Mouse (Mus musculus): Measurements from ENCODE around the gene Tmem63c. TPM values are rescaled to one million over a fixed set of nuclear protein-coding genes. Genes with fewer than 3 reads are reported as not detected.
A peak's percentile ranks its signal among the peaks of the same experiment; 100 is the strongest.

The Tmem63c gene
- polyA plus RNA-seq, 1 experiment from 2014 or later = 0.13 TPM

GRCm38 (mm10) chr12:87093249-87093648, 72.1 kb downstream of the Tmem63c start:
- Histone ChIP-seq H3K4me3 (ENCODE audit: low read length) (no peak overlapping the region), H3K36me3 (ENCODE audit: control insufficient read depth, insufficient read depth, low read length) (no peaks in the 10 kb centered on the region), H3K9me3 (ENCODE audit: control insufficient read depth, low read length) (no peaks in the 10 kb centered on the region), H3K27ac (ENCODE audit: low read length) (no peak overlapping the region), H3K4me1 (replicated peaks; ENCODE audit: control insufficient read depth, insufficient read depth, low read length) (no peaks in the 10 kb centered on the region), H3K27me3 (ENCODE audit: control insufficient read depth, insufficient read depth, low read depth, low read length) (no peaks in the 10 kb centered on the region), H3K9ac (ENCODE audit: low read length) (no peak overlapping the region), H3K4me2 (ENCODE audit: low read depth, low read length) (no peak overlapping the region)
- ATAC-seq (ENCODE audit: low read depth) = no peak
- 64% methylated on average over 4 of the region's 4 CpGs for WGBS

- H3K27ac ChIP-seq (ENCODE audit: low read length) = no peak overlapping the region
- H3K4me1 ChIP-seq (replicated peaks; ENCODE audit: control insufficient read depth, insufficient read depth, low read length) = no peaks in the 10 kb centered on the region
- 49% methylated on average over 6 of the region's 6 CpGs for WGBS
- ATAC-seq (ENCODE audit: low read depth) = no peak
- no peak overlapping the region for H3K4me2 ChIP-seq (ENCODE audit: low read depth, low read length)
- no peaks in the 10 kb centered on the region for H3K9me3 ChIP-seq (ENCODE audit: control insufficient read depth, low read length)
- H3K9ac ChIP-seq (ENCODE audit: low read length) = no peak overlapping the region
- H3K36me3 ChIP-seq (ENCODE audit: control insufficient read depth, insufficient read depth, low read length) = no peaks in the 10 kb centered on the region
- H3K4me3 ChIP-seq (ENCODE audit: low read length) = no peak overlapping the region
- no peaks in the 10 kb centered on the region for H3K27me3 ChIP-seq (ENCODE audit: control insufficient read depth, insufficient read depth, low read depth, low read length)
These were observed 72.5 kb downstream of the Tmem63c start for GRCm38 (mm10) chr12:87093671-87094070.

- ATAC-seq (ENCODE audit: low read depth) = peak; percentile 47; the same call in 1 of the 2 replicates
- no peaks in the 10 kb centered on the region for H3K36me3 ChIP-seq (ENCODE audit: control insufficient read depth, insufficient read depth, low read length)
- WGBS = 67% methylated on average over 4 of the region's 4 CpGs
- H3K27me3 ChIP-seq (ENCODE audit: control insufficient read depth, insufficient read depth, low read depth, low read length) = peaks cover 21% of the 10 kb centered on the region
- H3K27ac ChIP-seq (ENCODE audit: low read length) = no peak overlapping the region
- H3K9ac ChIP-seq (ENCODE audit: low read length) = no peak overlapping the region
- H3K4me1 ChIP-seq (replicated peaks; ENCODE audit: control insufficient read depth, insufficient read depth, low read length) = no peaks in the 10 kb centered on the region; the same call in 1 of the 2 replicates
- no peaks in the 10 kb centered on the region for H3K9me3 ChIP-seq (ENCODE audit: control insufficient read depth, low read length)
- H3K4me2 ChIP-seq (ENCODE audit: low read depth, low read length) = no peak overlapping the region
- H3K4me3 ChIP-seq (ENCODE audit: low read length) = no peak overlapping the region
These were observed 79.2 kb downstream of the Tmem63c start for GRCm38 (mm10) chr12:87100331-87100730.

- ATAC-seq (ENCODE audit: low read depth) = 0 out of 2 replicates have a peak, but pooled peaks have one; percentile 26
- H3K27me3 ChIP-seq (ENCODE audit: control insufficient read depth, insufficient read depth, low read depth, low read length) = peaks cover 21% of the 10 kb centered on the region
- H3K9ac ChIP-seq (ENCODE audit: low read length) = no peak within 1 kb of the TSS
- no peaks in the 10 kb centered on the region for H3K9me3 ChIP-seq (ENCODE audit: control insufficient read depth, low read length)
- 3% methylated on average over 28 of the region's 32 CpGs for WGBS
- H3K27ac ChIP-seq (ENCODE audit: low read length) = no peak within 1 kb of the TSS
- peak within 1 kb of the TSS; percentile 55 for H3K4me2 ChIP-seq (ENCODE audit: low read depth, low read length)
- peak within 1 kb of the TSS; percentile 33 for H3K4me3 ChIP-seq (ENCODE audit: low read length)
- no peaks in the 10 kb centered on the region; the same call in 1 of the 2 replicates for H3K4me1 ChIP-seq (replicated peaks; ENCODE audit: control insufficient read depth, insufficient read depth, low read length)
- no peaks in the 10 kb centered on the region for H3K36me3 ChIP-seq (ENCODE audit: control insufficient read depth, insufficient read depth, low read length)
These were observed 81.1 kb downstream of the Tmem63c start, which contains the start of gene Ngb for GRCm38 (mm10) chr12:87102165-87102631. TSS of gene Ngb (minus strand) at chr12:87102539.

GRCm38 (mm10) chr12:87103471-87103870, 82.3 kb downstream of the Tmem63c start:
- H3K27ac ChIP-seq (ENCODE audit: low read length) = no peak overlapping the region
- H3K4me2 ChIP-seq (ENCODE audit: low read depth, low read length) = no peak overlapping the region
- no peaks in the 10 kb centered on the region for H3K9me3 ChIP-seq (ENCODE audit: control insufficient read depth, low read length)
- ATAC-seq (ENCODE audit: low read depth) = no peak
- no peak overlapping the region for H3K4me3 ChIP-seq (ENCODE audit: low read length)
- H3K27me3 ChIP-seq (ENCODE audit: control insufficient read depth, insufficient read depth, low read depth, low read length) = peaks cover 21% of the 10 kb centered on the region
- H3K36me3 ChIP-seq (ENCODE audit: control insufficient read depth, insufficient read depth, low read length) = no peaks in the 10 kb centered on the region
- H3K4me1 ChIP-seq (replicated peaks; ENCODE audit: control insufficient read depth, insufficient read depth, low read length) = no peaks in the 10 kb centered on the region; the same call in 1 of the 2 replicates
- no peak overlapping the region for H3K9ac ChIP-seq (ENCODE audit: low read length)
- 84% methylated on average over 4 of the region's 4 CpGs for WGBS

- no peak overlapping the region for H3K9ac ChIP-seq (ENCODE audit: low read length)
- peaks cover 20% of the 10 kb centered on the region for H3K27me3 ChIP-seq (ENCODE audit: control insufficient read depth, insufficient read depth, low read depth, low read length)
- H3K36me3 ChIP-seq (ENCODE audit: control insufficient read depth, insufficient read depth, low read length) = no peaks in the 10 kb centered on the region
- H3K4me1 ChIP-seq (replicated peaks; ENCODE audit: control insufficient read depth, insufficient read depth, low read length) = no peaks in the 10 kb centered on the region; the same call in 1 of the 2 replicates
- 67% methylated on average over 4 of the region's 4 CpGs for WGBS
- H3K4me3 ChIP-seq (ENCODE audit: low read length) = no peak overlapping the region
- no peak overlapping the region for H3K27ac ChIP-seq (ENCODE audit: low read length)
- H3K4me2 ChIP-seq (ENCODE audit: low read depth, low read length) = no peak overlapping the region
- no peaks in the 10 kb centered on the region for H3K9me3 ChIP-seq (ENCODE audit: control insufficient read depth, low read length)
- no peak for ATAC-seq (ENCODE audit: low read depth)
These were observed 83.7 kb downstream of the Tmem63c start for GRCm38 (mm10) chr12:87104796-87105195.

GRCm38 (mm10) chr12:87107357-87107977, 86.3 kb downstream of the Tmem63c start:
- Histone ChIP-seq H3K9me3 (ENCODE audit: control insufficient read depth, low read length) (no peaks in the 10 kb centered on the region), H3K4me1 (replicated peaks; ENCODE audit: control insufficient read depth, insufficient read depth, low read length) (no peaks in the 10 kb centered on the region), H3K9ac (ENCODE audit: low read length) (no peak overlapping the region), H3K4me3 (ENCODE audit: low read length) (no peak overlapping the region), H3K27me3 (ENCODE audit: control insufficient read depth, insufficient read depth, low read depth, low read length) (peaks cover 5% of the 10 kb centered on the region), H3K27ac (ENCODE audit: low read length) (no peak overlapping the region), H3K4me2 (ENCODE audit: low read depth, low read length) (no peak overlapping the region), H3K36me3 (ENCODE audit: control insufficient read depth, insufficient read depth, low read length) (no peaks in the 10 kb centered on the region)
- 46% methylated on average over 3 of the region's 3 CpGs for WGBS
- no peak for ATAC-seq (ENCODE audit: low read depth)

- H3K4me1 ChIP-seq (replicated peaks; ENCODE audit: control insufficient read depth, insufficient read depth, low read length) = no peaks in the 10 kb centered on the region
- no peak for ATAC-seq (ENCODE audit: low read depth)
- 81% methylated on average over 4 of the region's 4 CpGs for WGBS
- no peaks in the 10 kb centered on the region for H3K9me3 ChIP-seq (ENCODE audit: control insufficient read depth, low read length)
- H3K27me3 ChIP-seq (ENCODE audit: control insufficient read depth, insufficient read depth, low read depth, low read length) = no peaks in the 10 kb centered on the region
- H3K4me2 ChIP-seq (ENCODE audit: low read depth, low read length) = no peak overlapping the region
- H3K27ac ChIP-seq (ENCODE audit: low read length) = no peak overlapping the region
- H3K4me3 ChIP-seq (ENCODE audit: low read length) = no peak overlapping the region
- peaks cover 10% of the 10 kb centered on the region; the same call in 1 of the 2 replicates for H3K36me3 ChIP-seq (ENCODE audit: control insufficient read depth, insufficient read depth, low read length)
- no peak overlapping the region for H3K9ac ChIP-seq (ENCODE audit: low read length)
These were observed 100.9 kb downstream of the Tmem63c start for GRCm38 (mm10) chr12:87121918-87122589.

GRCm38 (mm10) chr12:87127256-87127655, 106.1 kb downstream of the Tmem63c start:
- Histone ChIP-seq H3K27me3 (ENCODE audit: control insufficient read depth, insufficient read depth, low read depth, low read length) (no peaks in the 10 kb centered on the region), H3K4me1 (replicated peaks; ENCODE audit: control insufficient read depth, insufficient read depth, low read length) (0 out of 2 replicates have a peak, but pooled peaks cover 2% of the 10 kb centered on the region), H3K4me2 (ENCODE audit: low read depth, low read length) (no peak overlapping the region), H3K36me3 (ENCODE audit: control insufficient read depth, insufficient read depth, low read length) (peaks cover 13% of the 10 kb centered on the region), H3K9ac (ENCODE audit: low read length) (no peak overlapping the region), H3K9me3 (ENCODE audit: control insufficient read depth, low read length) (no peaks in the 10 kb centered on the region), H3K4me3 (ENCODE audit: low read length) (no peak overlapping the region), H3K27ac (ENCODE audit: low read length) (no peak overlapping the region)
- ATAC-seq (ENCODE audit: low read depth) = no peak
- WGBS = 79% methylated on average over 4 of the region's 4 CpGs

All from lung, embryonic 16.5 days (tissue).